Mouse (Mus musculus) ES-E14 (cell line): ENCODE measurements at regions not wholly inside any gene's neighbourhood (a gene's known extent, or its start where the extent isn't known, plus 50 kb on each side); places are given as distances from the start of the nearest gene placed in this dataset.

Source experiments
- HCFC1 ChIP-seq: IDR thresholded peaks from 2 replicates; pipeline ENCODE4 v1.6.1; 2012; ENCODE audit warnings: low read length, inconsistent platforms, borderline replicate concordance; ENCODE audit not compliant: insufficient read depth
- ZC3H11A ChIP-seq: IDR thresholded peaks from 2 replicates; pipeline ENCODE4 v1.6.1; 2012; ENCODE audit warnings: low read depth, mild to moderate bottlenecking, inconsistent platforms, low read length, borderline replicate concordance

- TF ChIP-seq HCFC1 = no peak
- TF ChIP-seq ZC3H11A = no peak
Measured at GRCm38 (mm10) chr12:118367307-118368076, 66.3 kb upstream of the Sp4 start.
